Mouse (Mus musculus): ENCODE data around the gene Ubash3a.

GRCm38 (mm10) chr17:31280269-31280668 is 72.6 kb downstream of the Ubash3a start:
- TF ChIP-seq TAL1 (IDR thresholded peaks at IDR 0.05; ENCODE audit: low read length), result no peak
- no peak for TF ChIP-seq GATA1 (IDR thresholded peaks at IDR 0.05; ENCODE audit: low read length)
